Mouse (Mus musculus) small intestine, adult 10 weeks (tissue): Measurements from ENCODE around the gene Tex36. TPM values are rescaled to one million over a fixed set of nuclear protein-coding genes. Genes with fewer than 3 reads are reported as not detected.

Source experiments
- polyA plus RNA-seq: library from polyadenylated mRNA; stranded (reverse); fragments of 350-450 nt; fragmentation: Illumina TruSeq; extraction: RNeasy Lipid Tissue Mini Kit (QIAGEN cat#74804); gene quantifications from one replicate; pipeline ENCODE4 v1.2.3, GENCODE M21; 2014; ENCODE audit warnings: low replicate concordance

Gene Tex36
- not detected for polyA plus RNA-seq

DNA sequence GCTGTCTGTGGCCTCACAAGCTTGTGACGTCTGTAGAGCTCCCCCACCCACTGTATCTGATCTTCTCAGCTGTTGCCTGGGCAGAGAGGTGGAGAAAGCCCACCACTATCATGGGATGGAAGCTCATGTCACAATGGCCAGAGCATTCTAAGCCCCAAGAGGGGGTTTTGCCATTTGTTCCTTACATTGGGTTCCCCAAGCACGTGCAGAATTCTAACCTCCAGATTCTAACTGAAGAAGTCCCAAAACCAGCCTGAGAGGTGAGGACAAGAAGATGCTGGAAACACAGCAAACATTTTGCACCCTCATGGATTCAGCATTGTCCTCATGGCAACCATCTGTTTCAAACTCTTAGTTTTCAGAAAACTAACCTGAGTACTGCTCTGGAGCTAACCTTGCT lies at the start of gene Tex36:
Gene Tex36, minus strand, starts transcription at position 101 of the 400 bp plus-strand sequence.

DNA sequence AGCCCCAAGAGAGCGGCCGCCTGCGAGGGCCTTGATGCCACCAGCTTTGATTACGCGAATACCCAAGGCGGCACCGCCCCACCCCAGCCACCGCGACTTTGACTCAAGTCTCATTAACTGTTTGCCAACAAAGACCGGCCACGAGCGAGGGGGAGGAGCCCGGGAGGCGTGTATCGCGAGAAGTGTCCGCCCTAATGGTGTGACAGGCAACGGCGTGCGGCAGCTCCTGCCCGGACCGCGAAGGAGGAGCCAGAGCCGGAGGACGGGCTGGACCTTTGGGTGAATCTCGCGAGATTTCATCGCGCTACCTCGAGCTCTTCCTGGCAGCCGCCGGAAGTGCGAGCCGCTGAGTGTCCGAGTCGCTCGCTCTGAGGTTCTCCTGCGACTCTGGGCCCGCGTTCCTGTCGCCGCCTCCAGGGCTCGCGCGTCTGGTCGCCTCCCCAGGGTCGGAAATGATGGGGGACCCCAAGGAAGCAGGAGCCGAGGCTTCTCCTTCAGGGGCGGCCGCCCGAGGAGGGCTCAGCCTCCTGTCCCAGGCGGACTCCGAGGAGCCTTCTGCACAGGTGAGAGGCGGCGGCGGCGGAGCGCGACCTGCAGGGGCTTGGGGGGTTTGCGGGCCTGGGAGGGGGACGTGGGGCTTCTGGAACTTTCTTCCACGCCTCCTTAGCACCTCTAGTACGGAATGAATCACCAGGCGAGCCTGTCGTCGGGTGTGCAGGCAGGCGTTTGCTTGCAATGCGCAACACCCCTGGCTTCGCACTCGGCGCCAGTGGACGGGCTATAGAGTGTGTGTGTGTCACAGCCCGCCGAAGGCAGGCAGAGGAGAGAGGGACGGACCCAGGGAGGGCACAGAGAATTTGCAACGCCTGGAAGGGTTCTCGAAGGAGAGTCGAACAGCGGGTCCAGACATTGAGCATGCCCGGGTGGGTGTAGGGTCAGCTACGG lies 35.7 kb upstream of the Tex36 start, which contains the start of gene Edrf1:
Gene Edrf1, plus strand, starts transcription at position 183 of the 945 bp plus-strand sequence.

Other genes starting within 250 kb of the Tex36 start
- 17.8 TPM for gene Edrf1, start 35.4 kb upstream of the Tex36 start, polyA plus RNA-seq
- not detected for gene Mmp21, start 77.9 kb upstream of the Tex36 start, polyA plus RNA-seq
- gene Bccip, start 107.2 kb upstream of the Tex36 start, polyA plus RNA-seq, result 51.2 TPM
- 10.5 TPM for gene Uros, start 107.9 kb upstream of the Tex36 start, polyA plus RNA-seq
- not detected for gene Fank1, start 174.7 kb upstream of the Tex36 start, polyA plus RNA-seq
- gene Dhx32, start 180.6 kb upstream of the Tex36 start, polyA plus RNA-seq, result 3.5 TPM